Mouse (Mus musculus) neural tube, embryonic 11.5 days (tissue): ENCODE measurements around the gene Msi2. TPM values are rescaled to one million over a fixed set of nuclear protein-coding genes. Genes with fewer than 3 reads are reported as not detected.

Source experiments
- ATAC-seq: fragments of 200-750 bp; cut with Nextera tagmentation; 2 replicates; pipeline ENCODE4 v1.8.0; 2017; ENCODE audit warnings: moderate number of reproducible peaks, mild to moderate bottlenecking, moderate TSS enrichment, moderate library complexity; ENCODE audit not compliant: insufficient read depth, low FRiP score, low TSS enrichment
- DNase-seq: peaks from one replicate; pipeline ENCODE4 v3.0.0-alpha.2; 2015; ENCODE audit warnings: low spot score
- H3K27ac ChIP-seq: fragments of 300-500 bp; sonication (generic); 2 replicates; pipeline ENCODE4 v1.5.1; 2014; ENCODE audit warnings: low read depth, mild to moderate bottlenecking, low read length
- H3K27me3 ChIP-seq: fragments of 300-500 bp; sonication (generic); 2 replicates; pipeline ENCODE4 v1.6.1; 2014; ENCODE audit warnings: mild to moderate bottlenecking, low read length, mixed read lengths; ENCODE audit not compliant: control insufficient read depth, insufficient read depth
- H3K36me3 ChIP-seq: fragments of 300-500 bp; sonication (generic); 2 replicates; pipeline ENCODE4 v1.6.1; 2014; ENCODE audit warnings: mild to moderate bottlenecking, low read length, moderate library complexity, mixed read lengths; ENCODE audit not compliant: control insufficient read depth, insufficient read depth
- H3K4me1 ChIP-seq: fragments of 300-500 bp; sonication (generic); 2 replicates; pipeline ENCODE4 v1.6.1; 2014; ENCODE audit warnings: low read length, mixed read lengths; ENCODE audit not compliant: control insufficient read depth, insufficient read depth
- H3K4me2 ChIP-seq: fragments of 300-500 bp; sonication (generic); 2 replicates; pipeline ENCODE4 v1.6.1; 2014; ENCODE audit warnings: low read depth, mild to moderate bottlenecking, moderate library complexity
- H3K4me3 ChIP-seq: fragments of 300-500 bp; sonication (generic); 2 replicates; pipeline ENCODE4 v1.5.1; 2014; ENCODE audit warnings: low read depth, low read length
- H3K9ac ChIP-seq: fragments of 300-500 bp; sonication (generic); 2 replicates; pipeline ENCODE4 v1.6.1; 2014; ENCODE audit warnings: mild to moderate bottlenecking, low read length
- H3K9me3 ChIP-seq: fragments of 300-500 bp; sonication (generic); 2 replicates; pipeline ENCODE4 v1.6.1; 2016; ENCODE audit warnings: low read length; ENCODE audit not compliant: control insufficient read depth
- WGBS: fragments of 180-500 bp; shearing (Covaris S2); extraction: QIAGEN DNeasy Blood & Tissue Kit; methylation state at CpG from one replicate; pipeline ENCODE4 v1.1.7; 2014; 5-methylcytosine and 5-hydroxymethylcytosine counted together
- polyA plus RNA-seq: library from polyadenylated mRNA; unstranded; fragments of >200 nt; fragmentation: Nextera tagmentation; extraction: Ambion mirVana; gene quantifications from 2 replicates; pipeline ENCODE4 v1.2.1, GENCODE M21; 2014

Msi2 gene
- polyA plus RNA-seq, 1 experiment from 2014 or later: 20.6 TPM

- Histone ChIP-seq H3K9ac (no peak overlapping the region), H3K4me1 (peaks cover 38% of the 10 kb centered on the region), H3K9me3 (no peaks in the 10 kb centered on the region), H3K4me3 (no peak overlapping the region), H3K36me3 (peaks cover 4% of the 10 kb centered on the region; the same call in 1 of the 2 replicates), H3K27ac (peak overlapping the region; percentile 35; the same call in 1 of the 2 replicates), H3K4me2 (no peak overlapping the region), H3K27me3 (no peaks in the 10 kb centered on the region)
- DNase-seq: no peak
- ATAC-seq: no peak
- 97% methylated on average over 8 of the region's 8 CpGs for WGBS
Observed at GRCm38 (mm10) chr11:88408305-88408704, 310.0 kb downstream of the Msi2 start.

- ATAC-seq: peak; percentile 58
- Histone ChIP-seq H3K9ac (no peak overlapping the region), H3K4me3 (no peak overlapping the region), H3K36me3 (peaks cover 4% of the 10 kb centered on the region; the same call in 1 of the 2 replicates), H3K4me2 (no peak overlapping the region), H3K27me3 (no peaks in the 10 kb centered on the region), H3K27ac (peak overlapping the region; percentile 74), H3K9me3 (no peaks in the 10 kb centered on the region), H3K4me1 (peaks cover 50% of the 10 kb centered on the region)
- DNase-seq: peak; percentile 60
- WGBS: 38% methylated on average over 3 of the region's 3 CpGs
Observed at GRCm38 (mm10) chr11:88406408-88406915, 311.9 kb downstream of the Msi2 start.

GRCm38 (mm10) chr11:88404816-88405613, 313.3 kb downstream of the Msi2 start:
- 45% methylated on average over 17 of the region's 17 CpGs for WGBS
- H3K4me1 ChIP-seq: peaks cover 54% of the 10 kb centered on the region
- DNase-seq (peak; percentile 57), ATAC-seq (peak; percentile 26; the same call in 1 of the 2 replicates)
- no peak overlapping the region for H3K4me3 ChIP-seq
- H3K27ac ChIP-seq: peak overlapping the region; percentile 79
- no peaks in the 10 kb centered on the region for H3K27me3 ChIP-seq
- H3K4me2 ChIP-seq: no peak overlapping the region
- H3K9me3 ChIP-seq: no peaks in the 10 kb centered on the region
- no peaks in the 10 kb centered on the region for H3K36me3 ChIP-seq
- H3K9ac ChIP-seq: peak overlapping the region; percentile 26

- 81% methylated on average over 5 of the region's 5 CpGs for WGBS
- Histone ChIP-seq H3K9me3 (no peaks in the 10 kb centered on the region), H3K4me2 (no peak overlapping the region), H3K27me3 (no peaks in the 10 kb centered on the region), H3K4me3 (no peak overlapping the region), H3K9ac (peak overlapping the region; percentile 15; the same call in 1 of the 2 replicates), H3K4me1 (peaks cover 54% of the 10 kb centered on the region), H3K27ac (peak overlapping the region; percentile 79), H3K36me3 (no peaks in the 10 kb centered on the region)
- ATAC-seq: no peak
- DNase-seq: no peak
Observed at GRCm38 (mm10) chr11:88404247-88404677, 314.1 kb downstream of the Msi2 start.

DNA sequence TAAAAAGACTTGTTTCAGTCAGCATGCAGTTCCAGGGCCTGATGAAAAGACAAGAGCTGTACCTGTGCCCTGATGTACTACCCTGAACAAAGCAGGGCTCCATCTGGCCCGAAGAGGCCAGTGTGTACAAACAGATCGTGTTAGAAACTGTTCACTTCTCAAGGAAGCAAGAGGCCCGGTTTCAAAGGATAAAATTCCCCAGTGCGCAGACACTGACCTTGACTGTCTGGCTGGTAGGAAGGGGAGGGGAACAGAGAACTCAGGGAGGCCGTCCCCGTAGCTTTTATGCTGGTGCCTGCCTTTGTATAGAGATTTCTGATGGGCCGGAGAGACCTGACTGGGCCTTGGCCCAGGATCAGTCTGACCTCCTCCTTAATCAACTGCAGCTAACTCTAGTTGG, 316.0 kb downstream of the Msi2 start:
- Histone ChIP-seq H3K4me1 (peaks cover 49% of the 10 kb centered on the region), H3K9ac (0 out of 2 replicates have a peak overlapping the region, but pooled peaks have one; percentile 5), H3K9me3 (no peaks in the 10 kb centered on the region), H3K27me3 (no peaks in the 10 kb centered on the region), H3K4me2 (no peak overlapping the region), H3K36me3 (no peaks in the 10 kb centered on the region), H3K27ac (peak overlapping the region; percentile 69), H3K4me3 (no peak overlapping the region)
- ATAC-seq: no peak
- DNase-seq: no peak
- WGBS: 47% methylated on average over 7 of the region's 7 CpGs

GRCm38 (mm10) chr11:88401333-88401732, 317.0 kb downstream of the Msi2 start:
- no peak for ATAC-seq

DNA sequence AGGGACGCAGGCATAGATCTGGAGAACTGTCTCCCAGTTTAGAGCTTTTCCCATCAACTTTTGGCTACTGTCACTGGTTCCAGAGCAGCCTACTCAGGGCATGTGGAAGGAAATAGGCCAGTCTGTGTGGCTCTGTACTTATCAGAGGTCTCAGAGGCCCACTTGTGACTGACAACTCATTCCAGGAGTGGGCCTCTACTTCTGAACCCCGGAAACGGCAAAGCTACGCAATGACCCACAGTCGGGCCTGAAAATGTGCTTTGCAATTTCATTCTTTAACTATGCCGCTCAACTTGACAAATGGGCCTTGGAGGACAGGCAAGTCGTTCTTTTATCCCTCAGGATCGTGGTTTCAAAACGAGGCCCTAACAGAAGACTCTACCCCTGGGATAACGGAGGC, 317.4 kb downstream of the Msi2 start:
- ATAC-seq (no peak), DNase-seq (no peak)
- H3K4me1 ChIP-seq: peaks cover 36% of the 10 kb centered on the region
- no peaks in the 10 kb centered on the region for H3K27me3 ChIP-seq
- H3K36me3 ChIP-seq: no peaks in the 10 kb centered on the region
- no peak overlapping the region for H3K4me3 ChIP-seq
- H3K4me2 ChIP-seq: no peak overlapping the region
- 84% methylated on average over 10 of the region's 10 CpGs for WGBS
- H3K27ac ChIP-seq: 0 out of 2 replicates have a peak overlapping the region, but pooled peaks have one; percentile 35
- no peak overlapping the region for H3K9ac ChIP-seq
- no peaks in the 10 kb centered on the region for H3K9me3 ChIP-seq

More at GRCm38 (mm10) chr11:88401333-88401732, 317.0 kb downstream of the Msi2 start:
- DNase-seq: no peak
- H3K27ac ChIP-seq: 0 out of 2 replicates have a peak overlapping the region, but pooled peaks have one; percentile 35
- no peak overlapping the region for H3K4me2 ChIP-seq
- H3K4me1 ChIP-seq: peaks cover 41% of the 10 kb centered on the region
- H3K4me3 ChIP-seq: no peak overlapping the region
- no peaks in the 10 kb centered on the region for H3K36me3 ChIP-seq
- H3K27me3 ChIP-seq: no peaks in the 10 kb centered on the region
- H3K9me3 ChIP-seq: no peaks in the 10 kb centered on the region
- WGBS: 77% methylated on average over 6 of the region's 6 CpGs
- no peak overlapping the region for H3K9ac ChIP-seq

GRCm38 (mm10) chr11:88400235-88400634, 318.1 kb downstream of the Msi2 start:
- Histone ChIP-seq H3K9me3 (no peaks in the 10 kb centered on the region), H3K27ac (no peak overlapping the region), H3K4me2 (no peak overlapping the region), H3K4me3 (no peak overlapping the region), H3K36me3 (no peaks in the 10 kb centered on the region), H3K4me1 (peaks cover 35% of the 10 kb centered on the region), H3K9ac (no peak overlapping the region), H3K27me3 (no peaks in the 10 kb centered on the region)
- 93% methylated on average over 6 of the region's 6 CpGs for WGBS
- DNase-seq (no peak), ATAC-seq (no peak)
